Mouse (Mus musculus) T-helper 17 cell (primary cell): ENCODE measurements around the gene Nptn.

Experiments used
- in situ Hi-C, 2 experiments: fragments of 300-600 bp; cut with MboI, MseI; formaldehyde crosslinking; loops; 1 replicate in 1 of 2; 2 replicates in 1 of 2; pipeline ENCODE4 v1.15.1; 2025; ENCODE audit warnings: high pct_unique_total_duplicates in 2 of 2

Gene Nptn

DNA sequence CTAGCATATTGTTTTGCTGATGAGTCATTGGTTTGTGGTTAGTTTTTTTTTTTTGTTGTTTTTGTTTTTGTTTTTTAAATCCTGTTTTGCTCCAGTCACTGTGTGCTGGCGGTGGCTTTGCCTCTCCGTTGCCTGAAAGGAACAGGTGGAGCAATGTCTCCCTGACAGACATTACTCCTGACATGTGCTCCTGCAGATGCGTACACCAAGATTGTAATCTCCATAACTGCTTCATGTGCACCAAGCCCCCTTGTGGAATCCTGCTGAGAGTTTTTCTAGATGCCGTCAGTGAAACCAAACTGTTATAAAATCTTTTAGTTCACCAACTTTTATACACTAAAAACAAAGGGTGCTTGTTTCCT lies 67.2 kb downstream of the Nptn start:
- in situ Hi-C loops: no loop called here

DNA sequence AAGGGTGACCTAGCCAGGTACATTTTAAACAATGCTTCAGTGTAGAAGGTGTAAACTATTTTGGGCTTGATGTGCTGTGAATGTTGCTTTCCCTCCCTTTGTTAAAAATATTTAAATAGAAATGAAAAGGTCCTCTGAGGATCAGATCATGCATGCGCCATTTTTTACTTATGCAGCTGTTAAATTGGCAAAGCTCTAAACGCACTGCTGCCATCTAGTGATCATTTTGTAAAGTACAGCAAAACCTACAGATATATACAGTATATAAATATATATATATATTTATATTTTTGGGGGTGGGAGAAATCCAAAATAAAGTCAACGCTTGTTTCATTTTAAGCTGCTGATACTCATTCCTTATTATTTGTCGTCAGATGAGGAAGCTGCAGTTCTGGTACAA lies 70.0 kb downstream of the Nptn start:
- in situ Hi-C loops: loop anchor here (5.0 to 10.0 kb wide), 2 partner anchors 75 to 107 kb away; no protein-coding TSS in a partner anchor

DNA sequence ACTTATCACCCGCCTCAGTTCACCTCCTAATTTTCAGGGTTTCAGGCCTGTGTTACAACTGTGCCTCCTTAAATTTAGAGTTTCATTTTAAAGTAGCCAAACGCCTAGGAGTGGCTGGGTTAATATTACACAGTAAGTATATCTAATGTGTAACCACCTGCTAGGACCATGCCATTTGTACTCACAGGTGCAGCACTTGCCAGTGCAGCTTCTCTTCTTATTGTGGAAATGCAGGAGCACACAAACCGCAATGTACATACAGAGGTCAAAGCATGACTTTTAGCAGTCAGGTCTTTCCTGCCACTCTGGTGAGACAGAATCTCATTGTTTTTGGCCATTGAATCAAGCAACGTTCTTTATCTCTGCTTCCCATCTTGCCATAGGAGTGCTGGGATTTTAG lies 72.5 kb downstream of the Nptn start:
- in situ Hi-C loops: loop anchor here (5.0 to 10.0 kb wide), 2 partner anchors 77 to 110 kb away; no protein-coding TSS in a partner anchor

DNA sequence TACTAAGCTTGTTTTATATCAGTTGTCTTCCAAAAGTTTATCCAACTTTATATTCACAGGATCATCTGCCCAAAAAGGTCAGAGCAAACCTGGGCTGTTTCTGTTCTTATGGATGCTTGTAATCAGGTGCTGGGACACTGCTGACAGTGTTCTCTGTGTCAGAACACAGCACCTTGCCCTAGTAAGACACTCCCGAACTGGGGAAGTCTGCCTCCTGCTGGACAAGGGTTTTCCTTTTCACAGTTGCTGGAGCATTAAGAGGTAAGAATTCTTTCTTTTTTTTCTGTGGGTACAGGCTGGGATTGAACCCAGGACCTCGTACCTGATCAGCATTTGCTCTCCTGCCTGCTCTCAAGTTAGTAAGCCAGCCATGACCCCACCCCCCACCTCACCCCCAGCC lies 74.4 kb downstream of the Nptn start:
- in situ Hi-C loops: loop anchor here (5.0 to 10.0 kb wide), 2 partner anchors 112 to 119 kb away; no protein-coding TSS in a partner anchor

DNA sequence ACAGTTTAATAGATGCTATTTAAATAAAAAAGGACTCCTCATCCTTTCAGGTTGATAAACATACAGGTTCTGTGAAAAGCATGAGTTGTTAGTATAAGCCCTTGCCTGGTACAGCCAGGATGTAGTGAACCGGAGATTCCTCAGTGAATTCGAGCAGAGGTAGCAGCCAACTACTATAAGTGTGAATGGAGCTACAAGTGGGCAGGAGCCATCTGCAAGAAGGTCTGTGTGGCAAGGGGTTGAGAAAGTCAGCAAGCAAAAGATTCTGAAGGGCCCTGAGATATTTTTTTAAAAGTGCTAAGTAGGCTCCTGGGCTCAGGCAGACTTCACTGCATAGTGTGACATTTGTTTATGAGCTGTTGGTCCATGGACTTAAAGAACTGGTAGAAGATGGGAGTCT lies 74.8 kb downstream of the Nptn start:
- in situ Hi-C loops: loop anchor here (5.0 to 10.0 kb wide), 2 partner anchors 112 to 120 kb away; no protein-coding TSS in a partner anchor

DNA sequence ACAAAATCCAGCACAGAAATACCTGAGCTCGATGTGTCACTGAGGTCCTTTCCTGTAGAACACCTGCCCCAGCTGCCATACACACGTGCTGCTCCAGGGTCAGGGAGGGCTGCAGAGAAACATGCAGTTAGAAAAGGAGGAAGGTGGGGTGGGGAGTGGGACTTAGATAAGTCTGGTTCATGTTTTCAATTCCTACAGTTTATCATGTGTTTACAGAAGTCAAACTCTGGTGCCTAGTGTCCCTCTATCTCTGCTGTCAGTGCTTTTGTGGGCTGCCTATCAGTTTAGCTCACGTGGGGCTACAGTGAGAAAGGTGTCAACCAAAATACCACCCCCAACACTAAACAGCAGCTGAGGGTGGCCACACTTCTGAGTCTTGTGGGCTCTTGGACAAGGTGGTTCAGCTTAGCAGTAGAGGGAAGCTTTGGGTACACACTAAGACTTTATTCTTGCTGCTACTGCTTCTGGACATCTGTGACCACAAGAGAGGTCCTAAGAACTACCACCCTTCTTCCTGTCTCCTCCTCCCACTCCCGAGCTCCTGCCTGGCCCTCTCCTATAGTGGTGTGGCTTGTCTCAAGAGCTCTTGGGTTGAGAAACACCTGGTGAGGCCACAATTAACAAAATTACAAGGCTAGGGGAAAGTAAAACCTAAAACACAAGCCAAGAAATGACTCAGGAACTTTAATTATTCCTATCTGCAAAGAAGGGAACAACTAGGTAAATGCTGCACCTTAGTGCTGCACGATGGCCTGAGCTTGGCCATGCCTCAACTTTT lies 75.9 kb downstream of the Nptn start:
- in situ Hi-C loops: loop anchor here (5.0 to 10.0 kb wide), 2 partner anchors 113 to 121 kb away; no protein-coding TSS in a partner anchor

DNA sequence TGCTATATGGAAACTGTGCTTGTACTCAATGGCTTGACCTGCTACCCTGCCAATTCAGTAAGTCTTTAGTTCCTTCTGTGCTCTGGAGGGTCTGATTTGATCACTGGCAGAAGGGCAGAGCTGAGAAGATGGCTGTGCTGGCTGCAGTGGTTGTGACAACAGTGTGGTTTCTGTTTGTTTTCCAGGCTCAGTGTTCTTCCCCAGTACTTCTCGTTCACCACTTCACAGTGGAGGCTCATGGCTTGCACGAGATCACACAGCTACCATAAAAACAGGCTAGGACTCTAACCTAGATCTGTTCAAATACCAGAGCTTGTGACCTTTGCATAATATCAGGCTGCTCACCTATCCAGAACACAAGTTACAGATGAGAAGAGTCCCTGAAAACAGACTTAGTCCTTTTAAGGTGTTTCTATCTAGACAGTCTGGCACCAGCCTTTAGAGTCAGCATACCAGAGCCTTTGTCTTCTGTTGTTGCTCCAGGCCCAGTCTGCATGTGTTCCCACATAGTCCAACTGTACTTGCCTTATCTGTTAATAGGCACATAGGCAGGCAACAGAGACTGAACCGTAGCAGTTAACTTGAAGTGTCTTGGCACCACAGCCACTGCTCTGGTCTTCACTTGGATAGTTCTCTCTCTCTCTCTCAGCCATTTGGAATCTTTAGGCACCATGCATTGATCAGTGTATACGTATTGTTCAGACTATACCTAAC lies 76.7 kb downstream of the Nptn start:
- in situ Hi-C loops: loop anchor here (5.0 to 10.0 kb wide), 2 partner anchors 114 to 121 kb away; no protein-coding TSS in a partner anchor

DNA sequence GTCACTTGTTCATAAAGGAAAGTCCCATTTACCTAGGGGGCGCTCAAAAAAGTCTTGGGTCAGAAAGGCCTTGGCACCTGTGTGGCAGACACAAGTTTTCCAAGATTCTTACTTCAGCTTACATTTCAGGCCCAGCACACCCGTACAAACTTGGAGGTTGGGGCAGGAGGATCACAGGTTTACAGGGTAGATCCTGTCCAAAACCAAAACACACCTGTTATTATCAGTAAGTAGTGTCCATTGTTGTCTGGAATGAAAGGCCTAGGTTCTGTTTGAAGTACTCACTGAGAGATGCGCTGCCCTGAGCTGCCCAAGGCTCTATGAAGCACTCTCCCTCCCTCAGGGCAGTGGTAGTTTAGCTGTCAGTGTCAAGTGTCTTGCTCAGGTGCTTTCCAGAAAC lies 77.3 kb downstream of the Nptn start:
- in situ Hi-C loops: loop anchor here (5.0 to 10.0 kb wide), 2 partner anchors 115 to 122 kb away; no protein-coding TSS in a partner anchor

DNA sequence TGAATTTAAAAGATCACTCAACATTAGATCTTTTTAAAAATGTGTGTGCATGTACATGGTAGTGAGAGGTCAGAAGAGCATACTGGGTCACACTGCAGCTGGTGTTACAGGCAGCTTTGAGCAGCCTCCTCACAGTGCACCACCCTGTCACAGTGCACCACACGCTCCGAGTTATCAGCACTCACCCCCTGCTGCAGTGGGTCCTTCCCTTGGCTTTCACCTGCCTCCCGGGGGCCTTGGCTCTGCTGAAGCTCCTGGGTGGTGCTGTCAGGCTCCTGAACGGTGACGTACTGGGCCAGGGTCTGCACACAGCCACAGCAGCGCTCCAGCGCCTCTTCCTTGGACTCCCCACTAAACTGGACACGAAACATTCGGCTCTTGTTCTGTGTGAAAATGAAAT lies 77.9 kb downstream of the Nptn start:
- in situ Hi-C loops: loop anchor here (5.0 to 10.0 kb wide), 2 partner anchors 115 to 123 kb away; no protein-coding TSS in a partner anchor

DNA sequence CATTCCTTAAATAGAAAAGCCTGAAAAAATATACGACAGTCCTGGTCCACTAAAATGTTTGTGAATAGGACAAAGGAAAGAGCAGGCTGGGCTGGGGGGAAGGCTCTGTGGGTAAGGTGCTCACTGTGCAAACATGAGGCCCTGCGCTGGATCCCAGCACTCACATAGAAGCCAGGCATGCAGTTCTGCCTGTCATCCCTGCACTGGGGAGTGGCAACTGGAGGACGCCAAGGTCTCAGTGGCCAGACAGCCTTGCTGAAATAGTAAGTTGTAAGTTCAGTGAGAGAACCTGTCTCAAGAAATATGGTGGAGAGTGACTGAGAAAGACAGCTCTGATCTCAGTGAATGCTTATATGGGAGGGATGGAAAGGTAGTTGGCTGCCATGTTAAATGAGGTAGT lies 78.6 kb downstream of the Nptn start:
- in situ Hi-C loops: no loop called here

DNA sequence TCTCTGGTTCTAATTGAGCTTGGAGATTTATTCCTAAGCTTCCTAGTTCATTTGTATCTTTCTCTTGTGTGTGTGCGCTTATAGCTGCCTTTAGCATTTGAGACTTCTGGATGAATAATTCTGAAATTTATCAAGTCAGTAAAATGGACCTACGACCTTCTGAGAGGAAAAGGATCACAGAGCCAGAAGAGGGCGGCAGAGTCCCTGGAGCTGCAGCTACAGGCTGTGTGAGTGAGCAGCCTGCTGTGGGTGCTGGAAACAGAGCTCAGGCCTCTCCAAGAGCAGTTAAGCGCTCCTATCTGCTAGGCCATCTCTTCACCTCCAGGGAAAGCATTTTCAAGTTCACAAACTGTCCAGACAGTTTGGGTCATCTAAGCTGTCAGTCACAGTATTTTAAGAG lies 80.0 kb downstream of the Nptn start:
- in situ Hi-C loops: no loop called here

DNA sequence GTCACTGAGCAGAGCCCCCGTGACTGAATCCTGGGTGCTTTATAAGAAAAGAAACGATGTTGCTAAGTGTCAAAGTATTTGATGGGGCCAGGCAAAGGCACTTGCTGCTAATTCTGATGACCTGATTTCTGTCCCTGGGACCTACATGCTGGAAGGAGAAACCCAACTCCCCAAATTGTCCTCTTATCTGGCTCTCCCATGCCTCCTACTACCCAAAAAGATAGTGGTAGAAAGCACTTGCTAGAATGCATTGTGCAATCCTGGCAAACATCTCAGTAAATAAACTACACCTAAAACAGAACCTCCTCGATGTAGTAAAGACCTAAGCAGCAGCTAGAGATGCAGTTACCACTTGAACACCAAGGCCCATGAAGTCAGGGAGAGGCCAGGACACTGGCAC lies 80.8 kb downstream of the Nptn start:
- in situ Hi-C loops: no loop called here

DNA sequence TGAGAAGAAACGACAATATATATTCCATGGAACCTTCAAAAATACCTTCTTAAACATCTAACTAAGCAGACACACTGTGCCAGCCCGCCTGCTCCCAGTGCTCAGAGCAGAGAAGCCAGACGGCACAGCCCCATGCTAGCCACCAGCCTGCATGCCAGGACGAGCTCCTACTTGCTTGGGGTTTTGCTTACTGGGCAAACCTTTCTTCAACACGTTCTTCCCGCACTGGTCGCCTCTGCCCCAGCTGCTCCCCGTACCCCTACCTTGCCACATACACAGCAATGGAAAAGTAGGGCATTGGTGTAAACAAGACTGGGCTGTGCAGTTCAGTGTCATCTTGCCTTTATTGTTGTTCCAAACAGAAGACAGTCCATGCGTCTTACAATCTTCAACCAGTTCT lies 83.5 kb downstream of the Nptn start:
- in situ Hi-C loops: no loop called here

DNA sequence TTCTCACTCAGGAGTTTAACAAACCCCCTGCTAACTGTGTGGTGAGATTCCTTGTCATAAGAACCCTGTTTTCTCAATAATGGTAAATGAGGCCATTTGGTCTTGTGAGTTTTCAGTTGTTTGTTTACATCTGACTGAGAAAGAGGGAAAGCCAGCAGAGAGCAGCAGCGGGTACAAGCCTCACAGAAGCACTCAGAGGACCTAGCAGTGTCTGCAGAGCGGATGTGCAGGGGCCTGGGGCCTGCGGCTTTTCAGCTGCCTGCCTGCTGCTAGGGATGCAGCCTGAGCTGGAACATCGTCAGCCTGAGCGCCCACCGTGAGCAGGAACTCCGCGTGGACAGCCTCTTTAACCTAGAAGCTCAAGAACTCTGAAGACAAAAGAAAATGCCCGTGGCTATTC lies 84.2 kb downstream of the Nptn start:
- in situ Hi-C loops: no loop called here

DNA sequence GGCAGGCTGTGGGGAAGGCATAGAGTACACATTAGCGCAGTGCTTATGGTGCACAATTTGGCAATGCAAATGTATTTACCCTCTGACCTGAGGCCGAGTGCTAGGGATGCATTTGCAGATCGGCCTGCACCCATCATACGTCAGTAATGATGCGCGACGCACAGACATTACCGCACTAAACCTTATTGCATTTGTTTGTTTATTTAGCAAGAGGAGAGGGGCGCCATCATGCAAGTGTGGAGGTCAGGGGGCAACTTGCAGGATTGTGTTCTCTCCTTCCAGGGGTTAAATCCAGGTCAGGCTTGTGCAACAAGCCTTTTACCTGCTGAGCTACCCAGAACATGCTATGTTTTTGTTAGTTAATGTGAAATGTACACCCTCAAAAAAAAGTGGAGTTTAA lies 85.2 kb downstream of the Nptn start:
- in situ Hi-C loops: no loop called here

DNA sequence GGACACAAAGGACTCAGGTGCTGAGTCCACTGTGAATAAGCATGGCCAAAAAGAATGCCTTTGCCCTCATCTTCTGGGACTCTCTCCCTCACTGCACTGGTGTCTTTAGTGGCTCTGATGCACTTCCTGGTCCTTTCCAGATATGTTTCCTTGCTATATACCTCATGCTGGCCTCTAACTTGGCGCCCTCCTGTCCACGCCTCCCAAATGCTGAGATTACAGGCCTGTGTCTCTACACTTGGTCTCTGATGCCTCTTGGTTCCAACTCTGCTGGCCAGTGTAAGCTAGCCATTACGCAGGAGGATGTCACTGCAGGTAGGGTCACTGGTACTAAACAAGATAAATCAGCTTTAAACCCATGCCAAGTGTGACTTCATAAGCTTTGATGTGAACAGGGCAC lies 86.1 kb downstream of the Nptn start:
- in situ Hi-C loops: no loop called here

DNA sequence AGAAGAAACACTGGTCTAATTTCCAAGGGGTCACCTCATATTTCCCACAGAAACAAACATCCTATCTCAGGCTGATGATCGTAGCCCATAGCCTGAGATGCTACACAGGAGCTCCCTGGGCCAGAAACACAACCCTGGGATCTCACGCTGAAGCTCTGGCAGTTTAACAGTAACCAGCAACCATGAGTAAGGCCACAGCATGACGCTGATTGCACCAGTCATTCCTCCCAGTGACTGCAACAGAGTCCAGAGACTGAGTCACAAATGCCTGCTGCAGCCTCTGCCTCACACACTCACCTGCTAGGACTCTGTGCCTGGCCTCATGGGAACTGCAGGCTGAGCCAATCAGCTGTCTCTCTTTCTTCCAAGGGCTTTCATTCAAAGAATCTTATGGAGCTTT lies 87.0 kb downstream of the Nptn start:
- in situ Hi-C loops: no loop called here

DNA sequence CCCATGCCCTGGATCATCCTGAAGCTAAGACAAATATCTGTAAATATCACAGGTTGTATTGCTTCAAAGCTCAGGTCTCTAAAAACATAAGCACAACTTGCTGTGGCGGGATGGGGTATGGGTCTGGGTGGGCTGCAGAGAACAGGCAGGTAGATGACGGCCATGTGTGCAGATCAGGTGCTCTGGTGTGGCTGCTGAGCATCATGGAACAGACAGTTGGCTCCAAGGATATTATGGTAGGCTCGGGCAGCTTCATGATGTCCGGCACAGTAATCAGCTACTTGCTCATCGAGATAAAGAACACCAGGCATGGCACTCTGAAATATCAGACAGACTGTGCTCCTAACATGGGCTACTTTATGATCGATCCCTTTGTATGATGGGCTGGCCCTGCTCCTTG lies 87.8 kb downstream of the Nptn start:
- in situ Hi-C loops: no loop called here

DNA sequence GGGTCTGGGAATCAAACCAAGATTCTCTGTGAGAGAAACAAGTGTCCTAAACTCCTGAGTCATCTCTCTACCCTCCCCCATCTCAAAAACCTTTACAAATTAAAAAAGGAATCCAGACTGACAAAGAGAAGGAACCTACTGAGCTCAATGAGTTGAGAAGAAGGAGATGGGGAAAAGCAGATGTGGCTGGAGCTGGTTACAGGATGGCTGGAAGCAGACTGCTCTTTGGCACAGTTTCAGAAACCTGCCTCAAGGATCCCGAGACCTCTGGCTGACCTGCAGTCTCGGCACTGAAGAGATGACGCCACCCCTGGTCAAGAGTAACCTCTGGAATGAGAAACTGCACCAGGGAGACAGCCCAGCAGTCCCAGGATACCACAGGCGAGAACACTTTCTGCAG lies 90.4 kb downstream of the Nptn start:
- in situ Hi-C loops: no loop called here

DNA sequence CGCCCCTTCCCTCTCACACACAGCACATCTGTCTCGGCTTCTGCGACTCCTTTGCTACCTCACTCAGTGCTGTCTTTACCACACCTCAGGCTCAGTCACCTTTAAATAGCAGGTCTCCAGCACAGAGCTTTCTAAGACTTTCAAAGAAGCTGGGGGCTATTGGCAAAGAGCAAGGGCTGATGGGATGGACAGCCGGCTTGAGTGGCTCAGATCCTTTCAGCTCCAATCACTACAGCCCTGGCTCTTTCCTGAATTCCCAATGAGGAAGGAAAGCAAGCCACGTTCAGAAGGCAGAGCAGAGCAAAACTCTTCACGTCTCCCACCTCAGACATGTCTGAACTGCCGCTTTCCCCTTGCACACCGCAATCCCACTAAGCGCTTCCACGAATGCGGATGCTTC lies 92.7 kb downstream of the Nptn start:
- in situ Hi-C loops: no loop called here

DNA sequence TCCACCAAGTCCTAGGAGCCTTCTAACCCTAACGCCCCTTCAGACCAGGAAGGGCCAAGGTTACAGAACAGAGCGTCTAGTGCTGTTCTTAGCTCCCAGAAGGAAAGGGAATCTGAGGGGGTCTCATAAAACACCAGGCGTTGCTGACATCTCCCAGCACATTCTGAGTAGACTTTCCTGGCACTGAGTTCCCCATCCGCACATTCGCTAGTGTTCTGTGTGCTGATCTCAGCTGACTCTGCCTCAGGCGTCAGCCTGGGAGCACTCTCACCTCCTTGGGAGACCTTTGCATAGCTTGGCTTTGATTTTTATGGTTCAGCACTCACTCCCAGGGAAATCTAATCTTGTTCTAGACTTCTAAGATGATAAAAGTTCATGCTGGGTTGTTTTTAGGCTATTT lies 93.3 kb downstream of the Nptn start:
- in situ Hi-C loops: no loop called here

DNA sequence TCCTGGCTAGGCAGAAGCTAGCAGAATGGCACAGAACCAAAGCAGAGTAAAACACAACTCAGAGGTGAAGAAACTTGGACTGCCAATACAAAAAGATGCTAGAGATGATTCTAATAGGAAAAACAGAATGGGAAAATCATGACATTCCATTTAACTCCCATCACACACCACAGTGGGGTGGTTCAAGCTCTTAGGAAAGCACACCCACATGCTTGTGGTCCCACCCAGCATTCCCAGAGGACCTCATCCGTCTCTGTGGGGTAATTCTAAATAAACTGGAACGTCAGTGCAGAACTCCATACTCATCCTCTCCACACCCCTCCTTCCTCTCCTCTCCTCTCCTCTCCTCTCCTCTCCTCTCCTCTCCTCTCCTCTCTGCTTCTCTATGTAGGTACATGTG lies 99.4 kb downstream of the Nptn start:
- in situ Hi-C loops: no loop called here

DNA sequence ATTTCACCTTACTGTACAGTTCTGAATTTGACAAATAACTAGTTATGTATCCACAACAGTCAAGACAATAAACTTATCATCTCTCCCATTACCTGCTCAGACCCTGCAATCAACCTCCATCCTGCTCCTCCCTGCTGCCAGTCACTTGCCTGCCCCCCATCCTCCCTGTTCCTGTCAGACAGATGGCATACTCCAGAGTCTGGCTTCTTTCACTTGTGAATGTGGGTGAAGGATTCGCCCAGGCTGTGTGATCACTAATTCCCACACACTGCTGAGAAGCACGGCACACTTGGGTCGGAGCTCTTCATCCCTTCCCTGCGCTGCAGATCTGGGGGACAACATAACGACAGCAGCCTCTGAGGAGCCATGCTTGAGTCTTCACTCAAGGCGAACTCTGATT lies 100.1 kb downstream of the Nptn start:
- in situ Hi-C loops: no loop called here
